Mouse (Mus musculus) testis, adult 2 months (tissue): ENCODE results near the gene Lrrc28.

Source experiments
- CTCF ChIP-seq: fragments of 200-500 bp; IDR thresholded peaks from 2 replicates; pipeline ENCODE4 v1.5.1; 2012; ENCODE audit warnings: low read depth, mild to moderate bottlenecking, inconsistent platforms, low read length, moderate library complexity; ENCODE audit not compliant: control insufficient read depth, insufficient read depth, insufficient replicate concordance
- POLR2A ChIP-seq: fragments of 200-500 bp; IDR thresholded peaks from 2 replicates; pipeline ENCODE4 v1.6.1; 2012; ENCODE audit warnings: low read depth, mild to moderate bottlenecking, inconsistent platforms, low read length, moderate library complexity; ENCODE audit not compliant: control insufficient read depth

GRCm38 (mm10) chr7:67528821-67529221 lies 116.2 kb downstream of the Lrrc28 start:
- no peak for TF ChIP-seq CTCF
- no peak for TF ChIP-seq POLR2A
